Mouse (Mus musculus): ENCODE data around the gene Kdm2a.

DNA sequence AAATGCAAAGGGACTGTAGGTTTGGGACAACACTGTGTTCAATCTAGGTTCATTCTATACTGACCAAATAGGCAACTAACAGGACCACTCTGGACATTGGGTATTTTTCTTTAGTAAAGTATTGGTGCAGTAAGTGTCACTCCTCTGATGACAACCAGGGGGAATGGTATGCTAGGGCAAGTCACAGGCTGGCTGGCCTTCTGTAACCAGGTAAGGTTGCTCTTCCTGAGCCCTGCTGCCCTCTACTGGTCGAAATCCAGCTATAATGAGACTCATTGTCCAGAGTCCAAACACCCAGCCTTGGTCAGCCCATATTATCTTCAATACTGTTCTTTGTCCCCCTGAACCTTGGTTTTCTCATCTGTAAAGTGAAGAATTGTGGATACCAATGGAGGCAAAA, 19.1 kb upstream of the Kdm2a start:
- peak; percentile 89 for TF ChIP-seq RAD21 (IDR thresholded peaks at IDR 0.05; ENCODE audit: low read depth, low read length)
- no peak for TF ChIP-seq EP300 (IDR thresholded peaks at IDR 0.05; ENCODE audit: low read length)
- no peak for TF ChIP-seq MAX (IDR thresholded peaks at IDR 0.05; ENCODE audit: low read length)
- TF ChIP-seq ZC3H11A (IDR thresholded peaks at IDR 0.05; ENCODE audit: low read depth, low read length): no peak; the same call in 1 of the 2 replicates
